Mouse (Mus musculus): ENCODE data around the gene Pym1. TPM values are rescaled to one million over a fixed set of nuclear protein-coding genes. Genes with fewer than 3 reads are reported as not detected.
A peak's percentile ranks its signal among the peaks of the same experiment; 100 is the strongest.

Gene Pym1
- polyA plus RNA-seq, 1 experiment from 2014 or later, result 20.4 TPM

- Histone ChIP-seq H3K4me1 (replicated peaks) (peaks cover 60% of the 10 kb centered on the region), H3K4me3 (replicated peaks) (no peak overlapping the region), H3K9ac (no peak overlapping the region), H3K36me3 (no peaks in the 10 kb centered on the region), H3K9me3 (replicated peaks) (no peaks in the 10 kb centered on the region), H3K27ac (no peak overlapping the region), H3K27me3 (peaks cover 48% of the 10 kb centered on the region), H3K4me2 (no peak overlapping the region)
- 71% methylated on average over 10 of the region's 10 CpGs for WGBS (ENCODE audit: insufficient replicate concordance)
- DNase-seq (no peak), ATAC-seq (ENCODE audit: low read depth) (no peak)
Observed at GRCm38 (mm10) chr10:128745946-128746613, 1.6 kb upstream of the Pym1 start.

- H3K27ac ChIP-seq, result peak overlapping the region; percentile 93
- peaks cover 43% of the 10 kb centered on the region for H3K27me3 ChIP-seq
- no peaks in the 10 kb centered on the region for H3K36me3 ChIP-seq
- H3K4me1 ChIP-seq (replicated peaks), result peaks cover 62% of the 10 kb centered on the region
- no peak for DNase-seq
- peak overlapping the region; percentile 91 for H3K4me3 ChIP-seq (replicated peaks)
- WGBS (ENCODE audit: insufficient replicate concordance), result 49% methylated on average over 9 of the region's 9 CpGs
- H3K9me3 ChIP-seq (replicated peaks), result no peaks in the 10 kb centered on the region
- ATAC-seq (ENCODE audit: low read depth), result no peak
- peak overlapping the region; percentile 93 for H3K4me2 ChIP-seq
- peak overlapping the region; percentile 85 for H3K9ac ChIP-seq
Observed at GRCm38 (mm10) chr10:128746972-128747645, 580 bp upstream of the Pym1 start.

- peaks cover 8% of the 10 kb centered on the region; the same call in 1 of the 2 replicates for H3K36me3 ChIP-seq
- H3K27ac ChIP-seq, result peak overlapping the region; percentile 93
- DNase-seq, result peak; percentile 68
- H3K4me3 ChIP-seq (replicated peaks), result peak overlapping the region; percentile 91
- H3K9ac ChIP-seq, result peak overlapping the region; percentile 85
- peaks cover 31% of the 10 kb centered on the region for H3K27me3 ChIP-seq
- peaks cover 55% of the 10 kb centered on the region for H3K4me1 ChIP-seq (replicated peaks)
- H3K9me3 ChIP-seq (replicated peaks), result no peaks in the 10 kb centered on the region
- ATAC-seq (ENCODE audit: low read depth), result peak; percentile 78
- H3K4me2 ChIP-seq, result peak overlapping the region; percentile 93
- under 1% methylated on average over 37 of the region's 37 CpGs for WGBS (ENCODE audit: insufficient replicate concordance)
Observed at GRCm38 (mm10) chr10:128748252-128748864, 669 bp downstream of the Pym1 start.

- Histone ChIP-seq H3K9ac (no peak overlapping the region), H3K27ac (no peak overlapping the region), H3K27me3 (no peaks in the 10 kb centered on the region), H3K4me1 (replicated peaks) (peaks cover 7% of the 10 kb centered on the region), H3K9me3 (replicated peaks) (no peaks in the 10 kb centered on the region), H3K36me3 (no peaks in the 10 kb centered on the region), H3K4me2 (no peak overlapping the region), H3K4me3 (replicated peaks) (no peak overlapping the region)
- ATAC-seq (ENCODE audit: low read depth) (no peak), DNase-seq (no peak)
- 45% methylated on average over 2 of the region's 2 CpGs for WGBS (ENCODE audit: insufficient replicate concordance)
Observed at GRCm38 (mm10) chr10:128772895-128773294, 25.2 kb downstream of the Pym1 start.

- H3K27ac ChIP-seq, result no peak overlapping the region
- H3K9me3 ChIP-seq (replicated peaks), result no peaks in the 10 kb centered on the region
- H3K4me2 ChIP-seq, result no peak overlapping the region
- H3K4me1 ChIP-seq (replicated peaks), result peaks cover 7% of the 10 kb centered on the region
- ATAC-seq (ENCODE audit: low read depth), result no peak
- H3K9ac ChIP-seq, result no peak overlapping the region
- H3K36me3 ChIP-seq, result no peaks in the 10 kb centered on the region
- DNase-seq, result no peak
- no peak overlapping the region for H3K4me3 ChIP-seq (replicated peaks)
- H3K27me3 ChIP-seq, result no peaks in the 10 kb centered on the region
- 22% methylated on average over 5 of the region's 5 CpGs for WGBS (ENCODE audit: insufficient replicate concordance)
Observed at GRCm38 (mm10) chr10:128773685-128774084, 26.0 kb downstream of the Pym1 start.

- Histone ChIP-seq H3K27me3 (no peaks in the 10 kb centered on the region), H3K27ac (peak overlapping the region; percentile 64; the same call in 1 of the 2 replicates), H3K4me3 (replicated peaks) (no peak overlapping the region), H3K4me1 (replicated peaks) (peaks cover 12% of the 10 kb centered on the region), H3K36me3 (no peaks in the 10 kb centered on the region), H3K9me3 (replicated peaks) (0 out of 2 replicates have a peak, but pooled peaks cover 4% of the 10 kb centered on the region), H3K4me2 (no peak overlapping the region), H3K9ac (no peak overlapping the region)
- ATAC-seq (ENCODE audit: low read depth) (no peak), DNase-seq (no peak)
- 71% methylated on average over 2 of the region's 2 CpGs for WGBS (ENCODE audit: insufficient replicate concordance)
Observed at GRCm38 (mm10) chr10:128778441-128778840, 30.8 kb downstream of the Pym1 start.

GRCm38 (mm10) chr10:128779011-128779795 is 31.5 kb downstream of the Pym1 start:
- H3K9me3 ChIP-seq (replicated peaks), result peaks cover 10% of the 10 kb centered on the region; the same call in 1 of the 2 replicates
- peak overlapping the region; percentile 64 for H3K27ac ChIP-seq
- DNase-seq (no peak), ATAC-seq (ENCODE audit: low read depth) (peak; percentile 60)
- 21% methylated on average over 8 of the region's 8 CpGs for WGBS (ENCODE audit: insufficient replicate concordance)
- H3K9ac ChIP-seq, result no peak overlapping the region
- H3K4me3 ChIP-seq (replicated peaks), result no peak overlapping the region
- H3K27me3 ChIP-seq, result no peaks in the 10 kb centered on the region
- H3K36me3 ChIP-seq, result no peaks in the 10 kb centered on the region
- no peak overlapping the region; the same call in 1 of the 2 replicates for H3K4me2 ChIP-seq
- H3K4me1 ChIP-seq (replicated peaks), result peaks cover 9% of the 10 kb centered on the region

GRCm38 (mm10) chr10:128780200-128780599 is 32.5 kb downstream of the Pym1 start:
- H3K27me3 ChIP-seq, result no peaks in the 10 kb centered on the region
- DNase-seq (no peak), ATAC-seq (ENCODE audit: low read depth) (no peak)
- no peaks in the 10 kb centered on the region for H3K36me3 ChIP-seq
- H3K4me1 ChIP-seq (replicated peaks), result peaks cover 9% of the 10 kb centered on the region
- peaks cover 11% of the 10 kb centered on the region; the same call in 1 of the 2 replicates for H3K9me3 ChIP-seq (replicated peaks)
- no peak overlapping the region for H3K9ac ChIP-seq
- H3K27ac ChIP-seq, result no peak overlapping the region; the same call in 1 of the 2 replicates
- WGBS (ENCODE audit: insufficient replicate concordance), result 23% methylated on average over 1 of the region's 1 CpGs
- no peak overlapping the region for H3K4me3 ChIP-seq (replicated peaks)
- H3K4me2 ChIP-seq, result no peak overlapping the region

GRCm38 (mm10) chr10:128790398-128791124 is 42.9 kb downstream of the Pym1 start, which contains the start of gene Mmp19:
Mmp19 (plus strand) TSS chr10:128790910.
- H3K4me2 ChIP-seq, result peak within 1 kb of the TSS; percentile 42
- H3K9me3 ChIP-seq (replicated peaks), result no peaks in the 10 kb centered on the region
- H3K4me1 ChIP-seq (replicated peaks), result 0 out of 2 replicates have a peak, but pooled peaks cover 5% of the 10 kb centered on the region
- H3K9ac ChIP-seq, result peak within 1 kb of the TSS; percentile 43; the same call in 1 of the 2 replicates
- H3K27ac ChIP-seq, result peak within 1 kb of the TSS; percentile 62
- 56% methylated on average over 7 of the region's 7 CpGs for WGBS (ENCODE audit: insufficient replicate concordance)
- no peak for DNase-seq
- peak within 1 kb of the TSS; percentile 41 for H3K4me3 ChIP-seq (replicated peaks)
- ATAC-seq (ENCODE audit: low read depth), result peak; percentile 63
- no peaks in the 10 kb centered on the region for H3K27me3 ChIP-seq
- no peaks in the 10 kb centered on the region for H3K36me3 ChIP-seq

- no peak for DNase-seq
Observed at GRCm38 (mm10) chr10:128792041-128792440, 44.4 kb downstream of the Pym1 start.

More at GRCm38 (mm10) chr10:128792041-128792440, 44.4 kb downstream of the Pym1 start:
- no peaks in the 10 kb centered on the region for H3K27me3 ChIP-seq
- no peak overlapping the region for H3K9ac ChIP-seq
- H3K4me2 ChIP-seq, result no peak overlapping the region
- no peak overlapping the region for H3K27ac ChIP-seq
- H3K9me3 ChIP-seq (replicated peaks), result no peaks in the 10 kb centered on the region
- ATAC-seq (ENCODE audit: low read depth), result no peak
- no peak overlapping the region for H3K4me3 ChIP-seq (replicated peaks)
- H3K4me1 ChIP-seq (replicated peaks), result 0 out of 2 replicates have a peak, but pooled peaks cover 5% of the 10 kb centered on the region
- H3K36me3 ChIP-seq, result no peaks in the 10 kb centered on the region
